Mouse (Mus musculus): ENCODE measurements at regions not wholly inside any gene's neighbourhood (a gene's known extent, or its start where the extent isn't known, plus 50 kb on each side); places are given as distances from the start of the nearest gene placed in this dataset.

DNA sequence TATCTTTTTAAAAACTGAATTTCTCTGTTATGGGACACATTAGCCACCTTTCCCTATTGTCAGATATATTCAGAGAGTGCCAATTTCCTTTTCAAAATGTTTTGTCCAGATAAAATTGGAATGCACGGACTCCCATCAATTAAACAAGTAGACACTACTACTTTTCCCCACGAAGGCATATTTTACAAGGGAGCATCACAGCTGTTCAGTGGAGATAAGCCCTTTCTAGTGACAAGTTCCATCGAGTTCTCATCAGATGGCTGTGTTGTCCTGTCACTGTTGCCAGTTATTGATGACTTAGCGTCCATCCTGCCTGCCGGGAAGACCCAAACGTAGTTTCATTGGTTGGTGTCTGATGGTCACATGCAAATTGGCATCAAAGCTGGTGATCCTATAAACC lies 461.2 kb upstream of the Got2 start:
- DNase-seq (ENCODE audit: low spot score in 2 of 2), result no peak

DNA sequence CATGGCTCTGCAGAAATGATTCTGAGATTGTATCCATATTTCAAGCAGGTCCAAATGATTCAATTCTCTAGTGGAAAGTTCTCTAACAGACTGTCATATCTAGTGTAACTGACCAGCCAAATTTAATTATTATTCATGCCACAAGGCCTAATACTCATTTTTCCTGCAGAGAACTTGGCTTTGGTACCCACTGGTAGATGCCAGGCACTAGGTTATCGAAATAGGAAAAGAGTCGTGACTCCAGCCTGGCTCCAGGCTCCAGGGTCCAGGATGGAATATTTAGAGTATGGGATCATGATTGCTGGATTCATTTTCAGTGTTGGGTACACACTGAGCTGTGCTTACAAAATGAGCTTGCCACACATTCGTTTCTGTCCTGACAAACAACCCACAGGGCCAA lies 452.4 kb upstream of the Got2 start:
- DNase-seq (ENCODE audit: low spot score in 2 of 2), result no peak

DNA sequence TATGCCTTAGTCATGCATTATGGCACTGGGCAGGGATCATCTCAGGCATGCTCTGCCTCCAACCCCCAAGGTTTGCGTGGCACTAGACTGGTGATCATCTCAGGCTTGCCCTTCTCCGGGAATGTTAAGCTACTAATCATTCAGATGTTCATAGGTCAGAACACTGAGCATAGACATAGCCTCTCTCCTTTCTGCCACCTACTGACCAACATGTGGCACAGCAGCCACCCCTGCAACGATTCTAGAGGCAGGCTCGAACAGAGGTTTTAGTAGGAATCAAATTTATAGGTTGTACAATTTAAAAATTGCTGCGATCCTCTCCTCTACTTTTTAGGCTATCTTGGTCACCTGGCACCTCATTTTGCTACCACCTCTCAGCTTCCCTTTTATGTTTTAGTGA lies 430.0 kb upstream of the Got2 start:
- DNase-seq (ENCODE audit: low spot score in 2 of 2), result no peak

DNA sequence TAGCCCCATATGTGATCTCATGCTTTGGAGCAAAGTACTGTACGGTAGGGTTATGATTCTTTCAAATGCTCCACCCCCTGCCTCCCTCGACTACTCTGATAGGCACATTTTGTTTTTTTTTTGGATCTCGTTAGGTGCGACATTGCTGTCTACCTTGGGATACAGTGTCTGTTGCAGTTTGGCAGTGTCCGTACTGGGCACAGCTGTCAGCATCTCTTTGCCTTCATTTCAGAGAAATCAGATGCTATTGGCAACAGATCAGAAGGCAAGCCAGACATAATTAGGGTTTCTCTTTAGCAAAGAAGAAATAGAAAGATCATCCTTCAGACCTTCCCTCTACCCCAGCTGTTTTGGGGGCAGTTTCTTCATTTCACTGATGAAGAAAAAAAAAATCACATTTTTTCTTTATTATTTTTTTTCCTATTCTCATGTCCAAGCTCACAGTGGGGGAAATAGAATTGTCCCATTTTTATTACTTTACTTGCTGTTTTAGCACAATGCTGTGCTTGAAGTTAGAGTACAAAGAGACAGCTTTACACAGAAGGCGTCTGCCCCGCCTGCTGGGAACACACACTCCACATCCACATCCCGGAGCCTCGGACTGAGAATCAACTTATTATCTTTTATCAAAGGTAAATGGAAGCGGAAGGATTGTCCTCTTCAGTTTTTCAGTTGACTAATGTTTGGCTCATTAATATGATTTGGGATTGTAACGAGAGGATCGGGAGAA lies 420.8 kb upstream of the Got2 start:
- peak in 1 of 2 experiments; percentile 7 for DNase-seq (ENCODE audit: low spot score in 2 of 2)

DNA sequence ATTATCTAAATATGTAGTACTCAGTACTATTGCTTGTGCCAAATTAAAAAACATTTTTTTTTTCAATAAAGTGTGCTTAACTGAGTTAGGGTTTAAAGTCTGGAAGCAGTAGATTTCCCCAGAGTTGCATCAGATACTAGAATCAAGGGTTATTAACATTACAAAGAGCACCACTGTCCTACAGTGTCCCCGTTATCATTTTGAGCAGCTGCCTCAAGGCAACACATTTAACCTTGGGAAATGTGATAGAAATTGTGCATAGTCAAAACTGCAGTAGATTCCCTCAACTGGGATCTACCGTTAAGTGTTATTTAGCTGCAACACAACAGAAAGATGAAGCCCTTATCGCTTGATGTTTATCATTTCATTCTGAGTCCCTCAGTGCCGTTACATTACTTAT lies 408.3 kb upstream of the Got2 start:
- DNase-seq (ENCODE audit: low spot score in 2 of 2), result no peak

DNA sequence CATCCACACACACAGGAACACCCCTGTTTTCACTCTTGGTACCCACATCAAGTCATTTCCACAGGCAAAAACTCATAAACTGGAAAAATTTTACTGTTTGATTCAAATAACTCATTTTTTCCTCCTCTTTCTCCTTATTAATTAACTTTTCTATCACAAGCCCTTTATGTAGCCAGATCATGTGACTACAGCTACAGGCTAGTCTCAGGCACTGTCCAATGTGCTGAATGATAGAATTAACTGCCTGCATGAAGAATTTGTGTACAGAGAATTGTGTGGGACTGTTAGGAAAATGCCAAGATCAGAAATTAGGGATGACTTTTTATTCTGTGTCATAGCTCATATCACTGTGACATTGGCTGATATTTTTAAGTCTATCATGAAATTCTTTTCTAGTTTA lies 402.4 kb upstream of the Got2 start:
- no peak for DNase-seq (ENCODE audit: low spot score in 2 of 2)

DNA sequence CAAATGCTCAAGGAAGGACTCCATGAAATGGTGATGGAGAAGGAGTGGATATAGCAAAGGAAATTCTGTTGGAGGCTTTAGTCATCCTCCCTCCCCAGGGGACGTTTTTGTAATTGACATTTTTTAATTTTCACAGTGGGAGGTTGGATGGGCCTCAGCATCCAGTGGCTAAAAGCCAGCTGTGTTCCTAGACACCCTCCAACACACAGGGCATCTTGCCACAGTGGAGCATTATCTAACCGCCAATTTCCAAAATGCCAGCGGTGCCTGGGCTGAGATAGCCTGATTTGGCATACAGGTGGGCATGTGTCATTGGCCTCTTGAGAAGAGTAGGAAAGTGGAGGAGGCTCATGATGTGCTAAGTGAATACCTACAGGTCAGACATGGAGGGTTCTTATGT lies 401.2 kb upstream of the Got2 start:
- no peak for DNase-seq (ENCODE audit: low spot score in 2 of 2)

DNA sequence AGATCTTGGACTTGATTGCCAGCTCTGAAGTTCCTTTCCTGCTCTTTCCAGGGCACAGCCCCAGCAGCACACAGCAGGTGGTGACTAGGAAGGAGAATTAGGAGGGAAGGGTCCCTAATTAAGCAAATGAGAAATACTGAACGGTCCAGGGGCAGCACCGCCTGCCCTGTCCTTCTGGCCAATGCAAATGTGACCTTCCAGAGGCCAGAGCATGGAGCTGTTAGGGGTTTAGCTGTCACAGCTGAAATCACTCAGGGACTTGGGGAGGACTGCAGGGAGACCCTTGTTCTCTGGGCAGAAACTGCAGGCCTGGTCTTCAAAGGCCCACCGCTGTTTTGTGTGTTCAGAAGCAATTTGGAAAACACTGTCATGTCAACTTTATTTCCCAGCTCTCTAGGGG lies 400.2 kb upstream of the Got2 start:
- no peak for DNase-seq (ENCODE audit: low spot score in 2 of 2)

DNA sequence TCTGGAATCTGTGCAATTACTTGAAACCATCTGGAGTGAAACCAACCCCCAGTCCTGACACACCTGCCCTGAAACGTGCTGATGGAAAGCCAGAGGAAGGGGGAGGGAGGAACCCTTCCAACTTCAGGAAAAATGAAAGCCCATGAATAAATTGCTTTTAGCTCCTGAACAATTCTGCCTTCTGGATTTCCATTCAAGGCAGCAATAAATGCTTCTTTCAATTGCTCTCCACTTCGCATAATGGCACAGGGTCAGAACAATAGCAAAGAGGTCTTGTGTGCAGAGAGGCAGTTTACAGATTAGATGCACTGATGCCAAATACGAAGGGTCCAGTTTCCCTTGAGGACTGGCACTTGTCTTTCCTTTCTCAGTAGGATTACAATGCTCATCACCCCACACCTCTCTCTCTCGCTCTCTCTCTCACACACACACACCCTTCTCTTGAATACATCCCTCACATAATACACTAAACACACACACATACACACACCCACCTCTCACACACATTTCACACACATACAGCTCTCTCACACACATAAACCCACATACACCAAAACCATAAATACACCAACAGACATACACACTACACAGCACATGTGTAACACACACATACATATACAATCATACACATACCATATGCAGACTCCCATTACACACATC lies 389.3 kb upstream of the Got2 start:
- DNase-seq (ENCODE audit: low spot score in 2 of 2), result no peak

DNA sequence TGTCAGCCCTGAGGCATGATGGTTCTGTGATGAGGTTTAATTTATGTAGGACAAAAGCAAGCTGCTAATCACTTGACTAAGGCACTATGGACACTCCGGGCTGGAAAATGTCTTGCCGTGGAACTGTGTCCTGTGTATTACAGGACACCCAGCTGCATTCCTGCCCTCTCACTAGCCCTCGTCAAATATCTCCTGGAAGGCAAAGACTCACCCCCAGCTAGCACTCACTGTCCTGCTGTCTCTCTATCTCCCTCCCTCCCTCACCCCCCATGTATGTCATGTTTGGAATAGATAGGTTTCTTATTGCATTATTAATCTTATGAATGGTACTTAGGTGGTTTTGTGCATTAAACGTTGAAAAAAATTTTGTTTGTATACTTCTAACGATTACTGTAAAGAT lies 388.7 kb upstream of the Got2 start:
- DNase-seq (ENCODE audit: low spot score in 2 of 2), result no peak

DNA sequence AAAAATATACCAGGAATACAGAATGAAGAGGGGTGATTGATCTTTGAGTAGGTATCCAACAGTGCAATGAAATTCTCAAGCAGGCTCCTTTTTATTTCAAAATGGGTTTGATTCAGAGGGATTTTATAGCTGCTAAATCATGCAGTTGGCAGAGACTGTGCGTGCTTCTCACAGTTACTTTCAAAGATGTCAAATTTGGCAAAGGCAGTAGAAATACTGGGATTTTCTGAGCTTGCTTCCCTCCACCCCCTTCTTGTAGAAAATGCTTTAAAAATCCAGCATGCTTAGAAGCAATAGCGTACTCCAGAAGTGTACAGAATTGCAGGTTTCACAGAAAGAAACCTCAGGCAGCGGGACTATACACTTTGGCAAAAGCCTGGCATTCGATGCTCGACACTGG lies 367.9 kb upstream of the Got2 start:
- DNase-seq (ENCODE audit: low spot score in 2 of 2), result peak; percentile 42 to 70

DNA sequence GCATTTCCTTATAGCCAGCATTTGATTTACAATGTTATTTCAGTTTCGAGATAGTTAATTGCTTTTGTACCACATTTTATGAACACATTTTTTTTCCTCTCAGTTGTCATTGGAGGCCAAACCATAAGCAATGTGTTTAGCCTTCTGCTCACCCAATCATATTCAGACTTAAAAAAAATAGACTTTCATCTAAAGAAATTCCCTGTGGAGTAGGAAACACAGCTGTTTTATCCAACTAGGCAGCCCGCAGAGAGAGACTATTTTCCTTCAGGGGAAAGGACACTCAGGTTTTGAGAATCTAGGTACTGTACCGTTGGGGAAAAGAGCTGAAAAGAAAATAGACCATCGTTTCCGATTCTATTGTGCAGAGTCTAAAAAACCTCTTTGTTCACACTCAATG lies 367.5 kb upstream of the Got2 start:
- no peak for DNase-seq (ENCODE audit: low spot score in 2 of 2)

DNA sequence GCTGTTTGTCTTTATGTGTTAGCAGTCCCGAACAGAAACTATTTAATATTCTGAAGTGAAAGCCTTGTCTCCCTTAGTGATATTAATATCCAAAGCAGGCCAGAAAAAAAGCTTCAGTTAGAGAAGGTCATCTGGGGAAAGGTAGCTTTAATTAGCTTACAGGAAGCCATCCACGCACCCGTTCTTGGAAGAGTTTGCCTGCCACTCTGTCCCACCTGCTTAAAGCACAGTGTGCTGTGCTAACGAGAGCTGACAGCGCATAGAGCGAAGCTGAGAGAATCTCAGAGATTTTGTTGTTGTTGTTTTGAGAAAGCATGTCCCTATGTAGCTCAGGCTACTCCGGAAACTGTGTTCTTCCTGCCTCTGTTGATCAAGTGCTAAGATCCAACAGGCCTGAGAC lies 357.7 kb upstream of the Got2 start:
- DNase-seq (ENCODE audit: low spot score in 2 of 2), result no peak

DNA sequence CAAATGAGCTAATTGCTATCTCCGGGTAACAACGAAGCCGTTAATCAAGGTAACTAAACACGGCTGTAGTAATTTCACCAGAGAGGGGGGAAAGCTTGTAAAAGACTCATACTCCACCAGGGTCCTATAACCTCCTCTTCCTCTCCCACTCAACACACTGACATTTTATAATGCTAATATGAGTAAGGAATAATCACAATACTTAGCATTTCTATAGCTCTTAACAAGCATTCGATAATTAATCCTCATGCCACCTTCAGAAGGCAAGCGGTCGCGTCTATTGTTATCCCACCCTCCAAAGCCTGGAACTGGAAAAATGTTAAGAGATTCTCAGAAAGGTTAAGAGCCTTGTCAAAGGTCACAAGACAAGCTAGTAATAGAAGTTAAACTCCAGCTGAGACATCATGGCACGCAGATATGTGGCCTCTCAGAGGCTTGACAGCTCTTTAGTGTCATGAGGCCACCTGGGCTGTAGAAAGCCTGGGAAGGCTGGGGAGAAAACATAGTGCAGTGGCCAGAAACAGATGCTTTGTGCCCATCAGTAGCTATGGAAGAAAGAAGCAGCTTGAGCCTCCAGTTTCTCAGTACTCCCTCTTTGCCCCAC lies 356.3 kb upstream of the Got2 start:
- no peak for DNase-seq (ENCODE audit: low spot score in 2 of 2)

DNA sequence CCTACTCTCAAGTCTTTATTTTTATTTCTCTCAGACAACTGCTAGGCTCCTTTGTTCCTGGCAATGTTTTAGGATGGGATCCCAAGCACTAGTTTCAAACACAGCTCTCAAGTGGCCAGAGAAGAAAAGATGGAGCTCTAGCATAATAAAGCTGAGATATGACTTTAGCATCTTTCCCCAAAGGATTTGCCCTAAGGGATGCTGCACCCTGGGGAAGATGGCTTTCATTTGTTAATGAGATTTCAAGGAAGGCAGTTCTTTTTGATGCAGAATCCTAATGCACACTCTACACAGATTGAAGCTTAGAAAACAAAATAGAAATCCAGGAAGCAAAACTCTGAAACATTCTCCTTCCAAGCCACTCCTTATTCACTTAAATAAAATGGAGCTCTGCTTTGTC lies 350.1 kb upstream of the Got2 start:
- DNase-seq (ENCODE audit: low spot score in 2 of 2), result no peak

DNA sequence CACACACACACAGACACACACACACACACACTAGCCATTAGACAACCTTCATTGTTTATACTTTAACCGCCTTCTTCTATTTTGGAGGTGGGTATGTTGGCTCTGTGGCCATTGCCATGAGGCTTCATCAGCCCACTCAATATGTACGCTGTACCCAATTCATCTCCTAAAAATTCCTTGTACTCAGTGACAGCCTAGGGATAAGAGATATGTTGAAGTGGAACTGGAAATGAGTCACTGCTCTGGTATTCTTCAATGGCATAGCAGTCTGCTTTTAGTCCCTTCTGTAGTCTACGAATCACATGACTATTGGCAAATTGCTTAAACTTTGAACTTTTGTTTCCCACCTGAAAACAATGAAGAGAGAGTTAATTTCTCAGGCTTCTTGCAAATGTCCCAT lies 349.6 kb upstream of the Got2 start:
- DNase-seq (ENCODE audit: low spot score in 2 of 2), result no peak

DNA sequence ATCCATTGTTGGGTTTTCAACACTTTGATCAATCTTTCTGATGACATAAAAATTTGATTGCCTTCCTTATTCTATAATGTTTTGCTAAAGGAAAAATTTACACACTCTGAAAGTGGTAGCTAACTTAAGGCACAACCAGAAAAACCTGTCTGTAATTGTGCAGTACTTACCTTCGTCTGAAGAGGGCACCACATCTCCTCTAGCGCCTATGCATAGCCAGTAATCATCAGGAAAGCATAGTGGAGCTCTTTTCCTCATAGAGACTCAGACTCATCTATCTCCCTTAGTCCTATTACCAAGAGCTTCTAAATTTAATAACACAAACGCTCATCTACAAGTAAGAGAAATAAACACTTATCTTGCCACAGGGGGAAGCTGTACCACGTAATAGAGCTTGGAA lies 342.1 kb upstream of the Got2 start:
- DNase-seq (ENCODE audit: low spot score in 2 of 2), result peak; percentile 36 to 86

Data from layer of hippocampus, adult 18-20 months (tissue).